Mouse (Mus musculus): ENCODE measurements around the gene Fbxo24. TPM values are rescaled to one million over a fixed set of nuclear protein-coding genes. Genes with fewer than 3 reads are reported as not detected.

Fbxo24 gene
- total and polyA plus RNA-seq, 3 experiments, result 0.13 to 0.24 TPM; not detected in 1

DNA sequence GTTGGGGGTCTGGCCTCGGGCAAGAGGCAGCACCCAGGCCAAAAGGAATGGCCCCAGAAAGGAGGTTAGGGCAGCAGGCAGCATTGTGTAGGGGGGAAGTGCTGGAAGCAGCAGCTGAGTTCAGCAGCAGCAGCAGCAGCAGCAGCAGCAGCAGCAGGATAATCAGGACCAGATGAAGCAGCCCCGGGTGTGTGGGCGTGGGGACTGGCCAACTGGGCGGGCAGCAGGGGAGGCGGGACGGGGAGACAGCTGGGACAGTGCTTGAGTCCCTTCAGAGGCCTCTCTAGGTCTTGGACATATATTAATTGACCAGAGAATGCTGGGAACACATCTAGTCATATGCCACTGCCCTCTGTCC, 17.6 kb downstream of the Fbxo24 start:
- Histone ChIP-seq H3K9ac (ENCODE audit: insufficient read depth, low read depth) (no peak overlapping the region), H3K4me2 (ENCODE audit: insufficient read depth, low read depth, poor library complexity, severe bottlenecking) (no peak overlapping the region), H3K4me1 (ENCODE audit: control insufficient read depth in 1 of 2, insufficient read depth in 2 of 2) (peaks cover 0 to 11% of the 10 kb centered on the region in 2 experiments; a peak in 2 of 4 replicates), H3K36me3 (replicated peaks in 1 of 2; ENCODE audit: control insufficient read depth in 1 of 2, insufficient read depth in 1 of 2, low read length in 1 of 2) (peaks cover 0 to 24% of the 10 kb centered on the region in 2 experiments), H3K4me3 (replicated peaks in 1 of 3; ENCODE audit: low read depth in 2 of 3, low read length in 2 of 3, poor library complexity in 1 of 3) (no peak overlapping the region), H3K79me2 (replicated peaks; ENCODE audit: control insufficient read depth, extremely low read depth, insufficient read depth, poor library complexity, severe bottlenecking) (no peaks in the 10 kb centered on the region), H3K9me3 (replicated peaks; ENCODE audit: low read length) (no peaks in the 10 kb centered on the region), H3K27ac (ENCODE audit: insufficient read depth, low read depth) (no peak overlapping the region), H3K27me3 (replicated peaks) (no peaks in the 10 kb centered on the region)
- dilution Hi-C loops (cut with MboI; ENCODE audit: extremely low pct_ligation_motif_present, extremely low pct_unique_long_range_greater_than_20kb, low sequenced_read_pairs), result no loop called here
- TF ChIP-seq HCFC1 (IDR thresholded peaks at IDR 0.05; ENCODE audit: low read depth, low read length) (no peak), RCOR1 (conservative IDR thresholded peaks at IDR 0.05; ENCODE audit: low read depth, low read length) (no peak), MXI1 (IDR thresholded peaks at IDR 0.05; ENCODE audit: low read depth, low read length) (no peak), ETS1 (conservative IDR thresholded peaks at IDR 0.05; ENCODE audit: low read depth, low read length) (no peak), BHLHE40 (IDR thresholded peaks at IDR 0.05; ENCODE audit: low read depth, low read length) (no peak), CHD2 (IDR thresholded peaks at IDR 0.05; ENCODE audit: low read length) (no peak), USF1 (IDR thresholded peaks at IDR 0.05; ENCODE audit: low read depth, low read length) (no peak), POLR2A (IDR thresholded peaks at IDR 0.05; ENCODE audit: low read depth, low read length) (no peak), USF2 (conservative IDR thresholded peaks at IDR 0.05; ENCODE audit: low read depth, low read length) (no peak), PAX5 (IDR thresholded peaks at IDR 0.05; ENCODE audit: low read length) (no peak), TBP (conservative IDR thresholded peaks at IDR 0.05; ENCODE audit: low read depth, low read length) (no peak), ZMIZ1 (IDR thresholded peaks at IDR 0.05; ENCODE audit: low read depth, low read length) (no peak), UBTF (IDR thresholded peaks at IDR 0.05; ENCODE audit: low read depth, low read length) (no peak), GABPA (IDR thresholded peaks at IDR 0.05; ENCODE audit: insufficient replicate concordance, low read depth, low read length) (no peak)
- DNase-seq (ENCODE audit: extremely low read depth), result no peak
- in situ Hi-C loops (cut with MboI; ENCODE audit: low pct_ligation_motif_present, low pct_unique_long_range_greater_than_20kb, low sequenced_read_pairs), result no loop called here

DNA sequence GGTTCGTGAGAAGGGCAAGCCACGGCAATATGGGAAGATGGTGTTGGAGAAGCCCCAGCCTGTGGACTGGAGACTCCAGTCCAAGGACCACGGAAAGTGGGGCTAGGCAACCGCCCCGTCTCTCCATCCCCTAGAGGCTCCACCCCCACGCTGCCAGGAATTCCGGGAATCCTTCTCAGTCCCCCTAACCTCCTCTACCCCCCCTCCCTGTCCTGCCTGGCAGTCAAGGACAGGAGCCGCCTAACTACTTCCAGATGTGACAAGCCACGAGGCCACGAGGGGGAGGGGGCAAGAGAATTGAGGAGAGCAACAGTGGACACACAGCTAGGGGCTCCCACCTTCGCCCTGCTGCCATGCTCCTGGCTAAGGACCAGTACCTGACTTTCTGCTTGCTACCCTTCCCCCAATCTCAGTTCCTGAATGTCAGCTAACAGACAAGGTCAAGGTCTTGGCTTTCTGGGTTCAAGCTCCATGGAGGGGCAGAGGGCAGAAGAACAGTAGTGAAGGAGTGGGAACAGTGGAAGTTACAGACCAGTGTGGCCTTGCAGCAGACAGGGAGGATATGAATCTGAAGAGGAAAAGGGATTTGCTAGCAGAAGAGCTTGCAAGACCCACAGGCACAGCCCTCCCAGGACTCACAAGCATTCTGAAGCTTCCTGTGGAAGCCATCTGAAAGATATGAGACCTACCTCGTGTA, 18.1 kb downstream of the Fbxo24 start:
- Histone ChIP-seq H3K27ac (ENCODE audit: insufficient read depth, low read depth) (no peak overlapping the region), H3K9ac (ENCODE audit: insufficient read depth, low read depth) (no peak overlapping the region), H3K36me3 (replicated peaks in 1 of 2; ENCODE audit: control insufficient read depth in 1 of 2, insufficient read depth in 1 of 2, low read length in 1 of 2) (peaks cover 0 to 27% of the 10 kb centered on the region in 2 experiments), H3K27me3 (replicated peaks) (no peaks in the 10 kb centered on the region), H3K79me2 (replicated peaks; ENCODE audit: control insufficient read depth, extremely low read depth, insufficient read depth, poor library complexity, severe bottlenecking) (no peaks in the 10 kb centered on the region), H3K4me3 (replicated peaks in 1 of 3; ENCODE audit: low read depth in 2 of 3, low read length in 2 of 3, poor library complexity in 1 of 3) (no peak overlapping the region), H3K4me1 (ENCODE audit: control insufficient read depth in 1 of 2, insufficient read depth in 2 of 2) (peaks cover 0 to 11% of the 10 kb centered on the region in 2 experiments; a peak in 2 of 4 replicates), H3K4me2 (ENCODE audit: insufficient read depth, low read depth, poor library complexity, severe bottlenecking) (no peak overlapping the region), H3K9me3 (replicated peaks; ENCODE audit: low read length) (no peaks in the 10 kb centered on the region)
- no peak for TF ChIP-seq ZKSCAN1 (IDR thresholded peaks at IDR 0.05; ENCODE audit: borderline replicate concordance, low read depth, low read length)
- no peak for TF ChIP-seq BHLHE40 (IDR thresholded peaks at IDR 0.05; ENCODE audit: low read depth, low read length)
- dilution Hi-C loops (cut with MboI; ENCODE audit: extremely low pct_ligation_motif_present, extremely low pct_unique_long_range_greater_than_20kb, low sequenced_read_pairs) (no loop called here), in situ Hi-C loops (cut with MboI; ENCODE audit: low pct_ligation_motif_present, low pct_unique_long_range_greater_than_20kb, low sequenced_read_pairs) (no loop called here)
- DNase-seq (ENCODE audit: extremely low read depth), result no peak

Measured in CH12.LX (cell line).